Mouse (Mus musculus) right cerebral cortex, postnatal 4 days (tissue): ENCODE results near the gene Lbhd2.

ENCODE experiments used
- DNase-seq: peaks from one replicate; pipeline ENCODE4 v3.0.0-alpha.2; 2022

The Lbhd2 gene

DNA sequence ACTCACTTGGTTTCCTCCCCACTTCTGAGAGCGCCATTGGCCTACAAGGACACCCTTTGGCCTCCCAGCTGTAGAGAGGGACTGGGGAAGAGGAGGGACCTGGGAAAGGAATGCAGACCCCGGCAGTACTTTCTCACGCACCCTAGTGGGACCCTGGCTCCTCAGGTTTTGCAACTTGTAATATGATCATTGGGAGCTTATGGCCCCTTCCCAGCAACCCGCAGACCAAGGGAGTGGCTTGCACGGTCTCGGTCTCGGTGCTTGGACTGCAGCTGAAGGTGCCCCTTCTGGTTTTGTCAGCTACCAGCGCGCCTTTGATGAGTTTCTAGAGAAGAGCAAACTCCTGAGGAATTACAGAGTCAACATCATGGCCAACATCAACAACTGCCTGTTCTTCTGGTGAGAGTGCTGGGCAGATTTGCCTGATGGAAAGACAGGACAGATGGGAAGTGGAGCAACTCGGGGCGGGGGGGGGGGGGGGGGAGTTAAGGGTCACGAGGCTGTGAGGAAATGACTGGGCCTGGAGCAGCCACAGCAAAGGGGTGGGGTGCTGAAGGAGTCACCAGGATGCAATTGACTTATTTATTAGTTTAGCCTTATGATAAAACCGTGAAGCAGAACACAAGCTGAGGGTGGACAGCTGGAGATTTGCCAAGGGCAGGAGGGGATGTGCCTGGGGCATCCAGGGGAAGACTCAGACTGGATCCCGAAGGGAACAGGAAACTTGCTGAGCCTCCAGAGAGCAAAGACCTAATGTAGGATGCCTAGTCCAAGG lies 42.5 kb downstream of the Lbhd2 start:
- DNase-seq: no peak

DNA sequence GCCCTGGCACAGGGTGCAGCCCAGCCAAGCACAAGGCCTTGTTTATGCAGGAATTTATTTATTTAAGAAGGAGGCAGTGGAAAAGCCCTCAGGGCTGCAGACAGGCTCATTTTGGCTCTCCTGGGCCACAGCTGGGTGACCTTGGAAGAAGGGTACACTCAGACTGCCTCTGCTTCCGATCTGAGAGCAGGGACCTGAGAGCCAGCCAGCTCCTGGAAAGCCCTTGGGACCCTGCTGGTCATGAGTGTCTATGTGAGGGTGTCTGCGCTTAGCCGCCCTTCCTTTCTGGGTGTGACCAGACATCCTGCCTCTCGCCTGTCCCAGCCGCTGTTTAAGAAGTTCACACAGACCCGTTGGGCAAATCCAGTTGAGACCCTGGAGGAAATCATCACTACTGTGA lies 43.8 kb downstream of the Lbhd2 start:
- DNase-seq: no peak

DNA sequence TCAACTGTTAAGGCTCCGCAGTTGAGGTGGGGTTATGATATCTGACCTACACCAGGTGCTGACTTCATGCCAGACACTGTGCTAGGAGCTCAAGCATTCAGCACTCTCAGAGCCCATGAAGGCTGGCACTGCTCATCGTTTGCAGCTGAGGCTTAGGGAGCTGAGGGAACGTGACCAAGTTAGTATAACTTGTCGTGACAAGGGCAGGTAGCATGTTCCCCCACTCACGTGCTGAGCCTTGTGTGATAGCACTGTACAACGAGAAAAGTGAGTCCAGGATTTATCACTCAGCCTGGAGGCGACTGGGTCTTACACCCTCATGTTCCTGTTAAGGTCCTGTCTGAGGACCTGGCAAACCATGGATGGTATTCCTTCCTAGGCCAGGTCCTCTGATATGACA lies 45.0 kb downstream of the Lbhd2 start:
- DNase-seq: no peak

DNA sequence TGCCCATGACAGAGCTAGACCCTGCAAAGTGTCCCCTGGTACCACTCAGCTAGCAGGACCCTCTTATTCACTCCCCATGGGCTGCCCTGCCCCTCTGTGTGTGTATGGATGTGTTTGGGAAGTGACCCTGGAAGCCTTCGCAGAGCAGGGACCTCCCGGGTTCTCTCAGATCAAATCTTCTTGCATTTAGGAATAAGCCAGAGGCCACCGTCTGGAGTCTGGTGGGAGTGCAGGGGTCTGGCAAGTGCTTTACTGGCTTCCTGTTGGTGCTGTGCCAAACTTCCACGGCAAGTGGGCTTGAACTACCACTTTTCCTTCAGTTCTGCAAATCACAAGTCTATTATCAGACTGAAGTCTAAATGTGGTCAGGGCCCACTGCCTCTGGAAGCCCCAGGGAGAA lies 47.4 kb downstream of the Lbhd2 start:
- no peak for DNase-seq

- DNase-seq: no peak
Observed at GRCm38 (mm10) chr12:111454543-111455280, 48.1 kb downstream of the Lbhd2 start.

DNA sequence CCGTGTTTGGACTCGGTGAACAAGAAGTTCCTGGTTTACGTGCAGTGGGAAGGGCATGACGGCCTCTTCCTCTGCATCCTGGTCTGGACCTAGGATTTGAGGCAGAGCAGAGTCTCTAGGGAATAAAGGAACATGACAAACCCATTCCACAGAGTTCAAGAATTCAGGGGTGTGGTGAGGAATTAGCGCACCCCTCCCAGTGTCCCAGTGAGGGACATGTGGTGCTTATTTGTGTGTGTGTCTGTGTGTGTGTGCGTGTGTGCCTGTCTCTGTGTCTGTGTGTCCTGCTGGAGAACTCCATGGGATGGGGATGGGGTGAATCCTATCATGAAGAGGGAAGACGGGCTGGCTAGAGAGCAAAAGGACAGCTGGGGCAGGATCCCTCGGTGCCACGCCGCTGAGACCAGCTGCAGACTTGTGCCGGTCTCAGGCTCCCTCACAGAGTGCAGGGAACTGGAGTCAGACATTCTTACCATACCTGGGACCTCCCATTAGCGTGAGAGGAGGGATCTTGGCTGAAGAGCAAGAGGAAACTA lies 48.8 kb downstream of the Lbhd2 start:
- DNase-seq: no peak

- no peak for DNase-seq
Observed at GRCm38 (mm10) chr12:111455860-111456259, 49.3 kb downstream of the Lbhd2 start.

- DNase-seq: no peak
Observed at GRCm38 (mm10) chr12:111457742-111458141, 51.1 kb downstream of the Lbhd2 start.
